Mouse (Mus musculus): ENCODE measurements around the gene Rab34. TPM values are rescaled to one million over a fixed set of nuclear protein-coding genes. Genes with fewer than 3 reads are reported as not detected.

Rab34 gene
- polyA plus RNA-seq, 1 experiment from 2014 or later: 60.9 TPM

DNA sequence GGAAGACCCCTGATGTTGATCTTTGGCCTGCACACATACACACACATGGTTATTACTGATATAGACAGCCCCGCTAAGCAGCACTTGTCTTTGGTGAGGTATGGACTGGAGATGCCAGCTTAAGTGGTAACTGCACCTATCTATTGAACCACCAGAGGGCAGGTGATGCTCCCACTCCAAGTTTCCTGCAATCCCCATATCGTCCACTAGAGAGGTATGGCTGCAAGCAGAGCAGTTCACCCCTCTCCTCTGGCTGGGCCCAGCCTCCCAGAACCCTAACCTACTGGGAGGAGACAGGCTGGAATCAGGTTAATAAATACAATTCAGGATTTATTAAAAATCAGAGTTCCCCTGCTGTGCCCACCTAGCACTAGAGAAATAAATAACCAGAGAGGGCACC is 29.1 kb upstream of the Rab34 start:
- no peak for ATAC-seq (ENCODE audit: extremely low read depth, insufficient number of reproducible peaks, low FRiP score, low TSS enrichment)
- WGBS: 18% methylated on average over 2 of the region's 2 CpGs
- no peak overlapping the region for H3K27ac ChIP-seq (replicated peaks)
- H3K4me2 ChIP-seq: no peak overlapping the region
- H3K36me3 ChIP-seq: peaks cover 84% of the 10 kb centered on the region
- H3K9ac ChIP-seq: no peak overlapping the region; the same call in 1 of the 2 replicates
- no peaks in the 10 kb centered on the region for H3K9me3 ChIP-seq
- no peaks in the 10 kb centered on the region for H3K27me3 ChIP-seq (replicated peaks)
- H3K4me3 ChIP-seq: no peak overlapping the region
- H3K4me1 ChIP-seq: peaks cover 30% of the 10 kb centered on the region

DNA sequence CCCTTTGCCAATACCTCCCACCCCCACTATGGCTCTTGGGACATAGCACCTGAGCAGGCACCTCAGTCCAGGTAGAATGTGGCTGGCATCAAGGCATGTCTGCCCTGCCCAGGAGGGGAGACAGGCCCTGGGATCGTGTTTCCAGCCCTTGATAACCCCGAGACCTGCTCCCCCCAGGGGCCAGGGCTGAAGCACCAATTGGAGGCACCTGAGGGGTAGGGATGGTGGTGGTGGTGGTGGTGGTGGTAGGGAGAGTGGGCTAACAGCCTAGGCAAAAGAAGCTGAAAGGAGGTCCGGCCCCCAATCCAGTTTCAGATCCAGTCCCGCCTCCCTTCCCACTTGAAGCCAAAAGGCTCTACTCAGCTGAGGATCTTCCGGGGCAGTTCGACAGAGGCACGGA is 28.7 kb upstream of the Rab34 start:
- Histone ChIP-seq H3K36me3 (peaks cover 80% of the 10 kb centered on the region), H3K9ac (no peak overlapping the region), H3K4me1 (peaks cover 31% of the 10 kb centered on the region), H3K4me2 (no peak overlapping the region), H3K4me3 (no peak overlapping the region), H3K27ac (replicated peaks) (no peak overlapping the region), H3K27me3 (replicated peaks) (no peaks in the 10 kb centered on the region), H3K9me3 (no peaks in the 10 kb centered on the region)
- ATAC-seq (ENCODE audit: extremely low read depth, insufficient number of reproducible peaks, low FRiP score, low TSS enrichment): no peak
- WGBS: 69% methylated on average over 7 of the region's 7 CpGs

DNA sequence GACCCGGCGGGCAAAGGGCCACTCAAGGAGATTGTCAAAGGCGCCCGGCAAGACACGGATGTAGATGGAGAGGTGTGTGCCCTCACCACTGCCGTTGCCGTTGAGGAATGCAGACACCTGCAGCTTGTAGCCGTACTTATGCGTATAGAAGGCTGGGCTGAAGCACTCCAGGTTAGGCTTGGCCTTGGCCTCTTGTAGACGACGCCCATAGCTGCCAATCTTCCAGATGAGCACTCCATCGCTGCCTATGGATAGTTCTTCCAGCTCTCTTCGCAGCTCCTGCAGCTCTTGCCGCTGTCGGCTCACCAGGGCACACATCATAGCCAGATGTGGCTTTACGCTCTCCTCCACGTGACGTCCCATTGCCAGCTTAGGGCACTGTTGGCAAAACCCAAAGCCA is 28.1 kb upstream of the Rab34 start:
- Histone ChIP-seq H3K36me3 (peaks cover 73% of the 10 kb centered on the region), H3K4me2 (no peak overlapping the region), H3K9me3 (no peaks in the 10 kb centered on the region), H3K4me3 (no peak overlapping the region), H3K9ac (no peak overlapping the region), H3K27me3 (replicated peaks) (no peaks in the 10 kb centered on the region), H3K27ac (replicated peaks) (no peak overlapping the region), H3K4me1 (peaks cover 31% of the 10 kb centered on the region)
- 83% methylated on average over 18 of the region's 18 CpGs for WGBS
- no peak for ATAC-seq (ENCODE audit: extremely low read depth, insufficient number of reproducible peaks, low FRiP score, low TSS enrichment)

DNA sequence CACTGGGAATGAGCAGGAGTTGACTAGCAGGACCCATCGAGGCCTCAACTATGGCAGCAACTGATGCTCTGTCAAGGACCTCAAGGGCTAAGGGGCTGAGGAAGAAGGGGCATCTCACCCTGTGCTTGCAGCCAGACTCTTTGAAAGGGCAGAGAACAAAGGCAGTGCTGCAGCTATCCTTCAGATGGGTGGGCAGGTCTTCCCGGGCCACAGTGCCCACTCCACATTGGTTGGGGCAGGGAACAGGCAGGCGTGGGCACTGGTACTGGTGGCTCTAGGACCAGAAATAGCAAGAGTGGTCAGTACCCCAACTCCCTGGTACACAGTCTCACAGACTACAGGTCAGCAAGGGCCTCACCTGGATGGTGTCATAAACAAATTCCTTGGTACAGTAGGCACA is 27.6 kb upstream of the Rab34 start:
- 86% methylated on average over 3 of the region's 3 CpGs for WGBS
- peaks cover 32% of the 10 kb centered on the region for H3K4me1 ChIP-seq
- no peaks in the 10 kb centered on the region for H3K9me3 ChIP-seq
- H3K9ac ChIP-seq: no peak overlapping the region
- H3K27ac ChIP-seq (replicated peaks): no peak overlapping the region
- H3K27me3 ChIP-seq (replicated peaks): no peaks in the 10 kb centered on the region
- H3K36me3 ChIP-seq: peaks cover 68% of the 10 kb centered on the region
- no peak for ATAC-seq (ENCODE audit: extremely low read depth, insufficient number of reproducible peaks, low FRiP score, low TSS enrichment)
- no peak overlapping the region for H3K4me2 ChIP-seq
- no peak overlapping the region for H3K4me3 ChIP-seq

GRCm38 (mm10) chr11:78161169-78161568 is 27.1 kb upstream of the Rab34 start:
- H3K9ac ChIP-seq: peak overlapping the region; percentile 37; the same call in 1 of the 2 replicates
- H3K4me2 ChIP-seq: no peak overlapping the region
- no peaks in the 10 kb centered on the region for H3K27me3 ChIP-seq (replicated peaks)
- H3K4me1 ChIP-seq: peaks cover 37% of the 10 kb centered on the region
- H3K36me3 ChIP-seq: peaks cover 63% of the 10 kb centered on the region
- 88% methylated on average over 14 of the region's 14 CpGs for WGBS
- H3K4me3 ChIP-seq: no peak overlapping the region
- H3K9me3 ChIP-seq: no peaks in the 10 kb centered on the region
- H3K27ac ChIP-seq (replicated peaks): 0 out of 2 replicates have a peak overlapping the region, but pooled peaks have one; percentile 15
- no peak for ATAC-seq (ENCODE audit: extremely low read depth, insufficient number of reproducible peaks, low FRiP score, low TSS enrichment)

DNA sequence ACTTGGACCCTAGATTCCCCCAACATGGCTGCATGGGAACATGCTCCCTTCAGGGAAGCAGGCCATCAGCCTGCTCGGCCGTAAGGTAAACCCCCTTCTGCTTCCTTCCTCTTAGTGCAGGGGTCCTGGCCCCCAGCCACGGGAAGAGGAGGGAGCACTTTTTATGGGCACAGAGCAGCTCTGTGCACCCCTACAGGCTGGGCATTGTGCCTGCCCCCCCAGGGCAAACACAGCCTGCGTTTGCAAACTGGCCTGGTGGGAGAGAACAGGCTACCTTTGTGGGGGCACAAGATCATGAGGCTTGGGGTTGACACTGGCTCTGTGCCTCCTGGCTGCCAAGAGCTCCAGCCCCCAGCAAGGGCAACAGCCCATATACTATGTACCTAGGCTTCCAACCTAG is 26.3 kb upstream of the Rab34 start:
- peak overlapping the region; percentile 17 for H3K9ac ChIP-seq
- ATAC-seq (ENCODE audit: extremely low read depth, insufficient number of reproducible peaks, low FRiP score, low TSS enrichment): no peak
- H3K9me3 ChIP-seq: no peaks in the 10 kb centered on the region
- H3K4me1 ChIP-seq: peaks cover 45% of the 10 kb centered on the region
- H3K36me3 ChIP-seq: peaks cover 55% of the 10 kb centered on the region
- H3K4me2 ChIP-seq: peak overlapping the region; percentile 80
- peak overlapping the region; percentile 96; the same call in 1 of the 2 replicates for H3K27ac ChIP-seq (replicated peaks)
- WGBS: 74% methylated on average over 4 of the region's 4 CpGs
- no peaks in the 10 kb centered on the region for H3K27me3 ChIP-seq (replicated peaks)
- H3K4me3 ChIP-seq: peak overlapping the region; percentile 84; the same call in 1 of the 2 replicates

- WGBS: 68% methylated on average over 6 of the region's 6 CpGs
- no peaks in the 10 kb centered on the region for H3K27me3 ChIP-seq (replicated peaks)
- peak overlapping the region; percentile 94 for H3K9ac ChIP-seq
- peaks cover 45% of the 10 kb centered on the region for H3K4me1 ChIP-seq
- H3K4me3 ChIP-seq: peak overlapping the region; percentile 84
- H3K4me2 ChIP-seq: peak overlapping the region; percentile 80
- H3K9me3 ChIP-seq: no peaks in the 10 kb centered on the region
- peak overlapping the region; percentile 96 for H3K27ac ChIP-seq (replicated peaks)
- no peak for ATAC-seq (ENCODE audit: extremely low read depth, insufficient number of reproducible peaks, low FRiP score, low TSS enrichment)
- H3K36me3 ChIP-seq: peaks cover 50% of the 10 kb centered on the region
Measured at GRCm38 (mm10) chr11:78162504-78162903, 25.7 kb upstream of the Rab34 start.

DNA sequence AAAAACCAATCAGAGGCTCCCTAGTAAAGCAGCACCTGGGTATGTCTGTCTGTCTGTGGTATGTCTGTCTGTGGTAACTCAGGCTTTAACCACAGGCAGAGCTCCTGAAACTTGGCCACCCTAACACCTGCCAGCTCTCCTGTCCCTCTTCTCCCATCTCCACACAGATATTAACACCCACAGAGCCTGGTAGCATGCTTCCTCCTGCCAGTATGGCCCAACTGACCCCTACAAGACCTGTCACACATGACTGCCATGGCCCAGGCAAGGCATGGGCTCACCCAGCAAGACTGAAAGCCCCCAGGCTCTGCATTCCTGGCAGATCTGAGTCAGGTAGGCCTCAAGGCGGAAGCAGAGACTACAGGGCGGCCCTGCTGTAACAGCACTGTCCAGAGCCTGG is 25.2 kb upstream of the Rab34 start:
- peak overlapping the region; percentile 84 for H3K4me3 ChIP-seq
- H3K9ac ChIP-seq: peak overlapping the region; percentile 94
- H3K27me3 ChIP-seq (replicated peaks): no peaks in the 10 kb centered on the region
- H3K4me1 ChIP-seq: peaks cover 45% of the 10 kb centered on the region
- peaks cover 45% of the 10 kb centered on the region for H3K36me3 ChIP-seq
- H3K4me2 ChIP-seq: peak overlapping the region; percentile 80
- peak overlapping the region; percentile 96 for H3K27ac ChIP-seq (replicated peaks)
- H3K9me3 ChIP-seq: no peaks in the 10 kb centered on the region
- no peak for ATAC-seq (ENCODE audit: extremely low read depth, insufficient number of reproducible peaks, low FRiP score, low TSS enrichment)
- 74% methylated on average over 2 of the region's 2 CpGs for WGBS

GRCm38 (mm10) chr11:78163681-78164603 is 24.3 kb upstream of the Rab34 start:
- peak overlapping the region; percentile 84 for H3K4me3 ChIP-seq
- ATAC-seq (ENCODE audit: extremely low read depth, insufficient number of reproducible peaks, low FRiP score, low TSS enrichment): peak; percentile 15; the same call in 1 of the 2 replicates
- no peaks in the 10 kb centered on the region for H3K9me3 ChIP-seq
- peaks cover 45% of the 10 kb centered on the region for H3K4me1 ChIP-seq
- peak overlapping the region; percentile 94 for H3K9ac ChIP-seq
- peak overlapping the region; percentile 80 for H3K4me2 ChIP-seq
- H3K36me3 ChIP-seq: peaks cover 36% of the 10 kb centered on the region
- WGBS: 1% methylated on average over 22 of the region's 22 CpGs
- H3K27me3 ChIP-seq (replicated peaks): no peaks in the 10 kb centered on the region
- H3K27ac ChIP-seq (replicated peaks): peak overlapping the region; percentile 96

- Histone ChIP-seq H3K27ac (replicated peaks) (peak overlapping the region; percentile 96), H3K9me3 (no peaks in the 10 kb centered on the region), H3K4me3 (peak overlapping the region; percentile 84), H3K36me3 (peaks cover 30% of the 10 kb centered on the region), H3K9ac (peak overlapping the region; percentile 94), H3K4me2 (peak overlapping the region; percentile 80), H3K27me3 (replicated peaks) (no peaks in the 10 kb centered on the region), H3K4me1 (peaks cover 41% of the 10 kb centered on the region)
- WGBS: under 1% methylated on average over 14 of the region's 14 CpGs
- no peak for ATAC-seq (ENCODE audit: extremely low read depth, insufficient number of reproducible peaks, low FRiP score, low TSS enrichment)
Measured at GRCm38 (mm10) chr11:78164604-78164923, 23.7 kb upstream of the Rab34 start.

DNA sequence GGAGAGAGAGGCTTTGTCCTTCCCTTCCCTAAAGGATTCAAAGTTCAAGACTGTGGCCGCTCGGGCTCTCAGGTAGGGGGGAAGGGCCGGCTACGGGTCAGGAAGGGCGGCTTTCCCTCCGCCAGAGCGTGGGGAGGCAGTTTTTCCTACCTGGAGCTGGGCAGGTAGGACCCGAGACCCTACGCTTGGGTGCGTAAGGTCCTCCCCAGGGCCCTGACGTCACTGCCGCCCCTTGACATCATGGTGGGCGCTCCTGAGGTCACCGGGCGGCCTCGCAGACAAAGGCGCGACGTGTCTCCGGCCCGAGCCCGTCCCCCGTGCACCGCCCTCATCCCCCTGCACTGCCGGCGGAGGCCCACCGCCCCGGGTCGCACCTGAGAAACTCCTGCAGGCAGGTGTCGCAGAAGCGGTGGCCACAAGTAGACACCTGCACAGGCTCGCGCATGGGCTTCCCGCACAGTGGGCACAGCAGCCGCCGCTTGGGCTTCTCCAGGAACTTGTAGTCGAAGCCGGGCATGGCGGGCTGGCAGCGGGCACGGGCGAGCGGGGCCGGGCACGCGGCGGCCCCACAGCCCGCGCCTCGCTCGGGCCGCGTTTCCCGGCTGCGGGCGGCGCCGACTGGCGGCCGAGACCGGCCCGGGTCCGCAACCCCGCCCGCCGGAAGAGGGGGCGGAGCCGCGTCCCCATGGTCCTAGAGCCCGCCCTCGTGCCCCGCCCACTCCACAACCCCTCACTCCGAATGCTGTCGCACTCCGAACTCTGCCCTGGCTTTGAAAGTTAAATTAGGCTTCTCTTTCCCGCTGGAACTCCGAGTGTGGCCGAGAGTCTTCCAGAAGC is 23.1 kb upstream of the Rab34 start, which contains the start of gene Traf4:
Gene Traf4, minus strand, starts transcription at position 666 of the 837 bp plus-strand sequence.
- no peaks in the 10 kb centered on the region for H3K9me3 ChIP-seq
- H3K4me3 ChIP-seq: peak within 1 kb of the TSS; percentile 84
- 0% methylated on average over 76 of the region's 78 CpGs for WGBS
- ATAC-seq (ENCODE audit: extremely low read depth, insufficient number of reproducible peaks, low FRiP score, low TSS enrichment): peak; percentile 83
- no peaks in the 10 kb centered on the region for H3K27me3 ChIP-seq (replicated peaks)
- H3K27ac ChIP-seq (replicated peaks): peak within 1 kb of the TSS; percentile 96
- peak within 1 kb of the TSS; percentile 80 for H3K4me2 ChIP-seq
- H3K4me1 ChIP-seq: peaks cover 39% of the 10 kb centered on the region
- H3K9ac ChIP-seq: peak within 1 kb of the TSS; percentile 94
- H3K36me3 ChIP-seq: peaks cover 24% of the 10 kb centered on the region

All from heart, embryonic 13.5 days (tissue).